Mouse (Mus musculus): ENCODE results near the gene Mapk8ip3. TPM values are rescaled to one million over a fixed set of nuclear protein-coding genes. Genes with fewer than 3 reads are reported as not detected.
"Not testable (repeated sequence)": the region's sequence is repeated elsewhere in the genome, so short reads cannot be mapped to it uniquely, and the experiment has no call there.

The Mapk8ip3 gene
- polyA plus RNA-seq, 1 experiment from 2014 or later, result 21.8 TPM

- WGBS, result 84% methylated on average over 7 of the region's 7 CpGs
Measured at GRCm38 (mm10) chr17:24943036-24943435, 6.3 kb upstream of the Mapk8ip3 start.

GRCm38 (mm10) chr17:24942453-24942852 lies 5.7 kb upstream of the Mapk8ip3 start:
- H3K4me2 ChIP-seq (ENCODE audit: low read depth, low read length); H3K27ac ChIP-seq (ENCODE audit: low read length); H3K36me3 ChIP-seq (ENCODE audit: control insufficient read depth, insufficient read depth, low read length); H3K9me3 ChIP-seq (ENCODE audit: control insufficient read depth, low read length); H3K27me3 ChIP-seq (replicated peaks; ENCODE audit: control insufficient read depth, insufficient read depth, low read length); H3K9ac ChIP-seq (ENCODE audit: low read depth, low read length); H3K4me1 ChIP-seq (ENCODE audit: control insufficient read depth, insufficient read depth, low read length); H3K4me3 ChIP-seq (ENCODE audit: low read length): not testable (repeated sequence)
- 8% methylated on average over 2 of the region's 2 CpGs for WGBS
- ATAC-seq, result peak; percentile 79

More at GRCm38 (mm10) chr17:24943036-24943435, 6.3 kb upstream of the Mapk8ip3 start:
- no peaks in the 10 kb centered on the region for H3K9me3 ChIP-seq (ENCODE audit: control insufficient read depth, low read length)
- no peak overlapping the region for H3K9ac ChIP-seq (ENCODE audit: low read depth, low read length)
- no peaks in the 10 kb centered on the region for H3K4me1 ChIP-seq (ENCODE audit: control insufficient read depth, insufficient read depth, low read length)
- no peak overlapping the region for H3K4me2 ChIP-seq (ENCODE audit: low read depth, low read length)
- no peaks in the 10 kb centered on the region for H3K27me3 ChIP-seq (replicated peaks; ENCODE audit: control insufficient read depth, insufficient read depth, low read length)
- H3K27ac ChIP-seq (ENCODE audit: low read length), result no peak overlapping the region
- H3K36me3 ChIP-seq (ENCODE audit: control insufficient read depth, insufficient read depth, low read length), result peaks cover 15% of the 10 kb centered on the region; the same call in 1 of the 2 replicates
- H3K4me3 ChIP-seq (ENCODE audit: low read length), result no peak overlapping the region
- ATAC-seq, result no peak

- Histone ChIP-seq H3K4me3 (ENCODE audit: low read length) (peak overlapping the region; percentile 74), H3K4me1 (ENCODE audit: control insufficient read depth, insufficient read depth, low read length) (peaks cover 15% of the 10 kb centered on the region), H3K36me3 (ENCODE audit: control insufficient read depth, insufficient read depth, low read length) (no peaks in the 10 kb centered on the region), H3K9ac (ENCODE audit: low read depth, low read length) (peak overlapping the region; percentile 89), H3K4me2 (ENCODE audit: low read depth, low read length) (peak overlapping the region; percentile 68), H3K9me3 (ENCODE audit: control insufficient read depth, low read length) (no peaks in the 10 kb centered on the region), H3K27ac (ENCODE audit: low read length) (peak overlapping the region; percentile 81), H3K27me3 (replicated peaks; ENCODE audit: control insufficient read depth, insufficient read depth, low read length) (no peaks in the 10 kb centered on the region)
- WGBS, result 47% methylated on average over 6 of the region's 6 CpGs
- no peak for ATAC-seq
Measured at GRCm38 (mm10) chr17:24937266-24937665, 489 bp upstream of the Mapk8ip3 start.

GRCm38 (mm10) chr17:24935666-24936065 lies 1.1 kb downstream of the Mapk8ip3 start:
- ATAC-seq, result no peak
- Histone ChIP-seq H3K27me3 (replicated peaks; ENCODE audit: control insufficient read depth, insufficient read depth, low read length) (no peaks in the 10 kb centered on the region), H3K36me3 (ENCODE audit: control insufficient read depth, insufficient read depth, low read length) (no peaks in the 10 kb centered on the region), H3K27ac (ENCODE audit: low read length) (no peak overlapping the region), H3K4me3 (ENCODE audit: low read length) (peak overlapping the region; percentile 74), H3K4me1 (ENCODE audit: control insufficient read depth, insufficient read depth, low read length) (peaks cover 15% of the 10 kb centered on the region), H3K9ac (ENCODE audit: low read depth, low read length) (peak overlapping the region; percentile 89), H3K9me3 (ENCODE audit: control insufficient read depth, low read length) (no peaks in the 10 kb centered on the region), H3K4me2 (ENCODE audit: low read depth, low read length) (peak overlapping the region; percentile 68)

GRCm38 (mm10) chr17:24934926-24935325 lies 1.9 kb downstream of the Mapk8ip3 start:
- peak overlapping the region; percentile 68 for H3K4me2 ChIP-seq (ENCODE audit: low read depth, low read length)
- H3K9ac ChIP-seq (ENCODE audit: low read depth, low read length), result peak overlapping the region; percentile 89
- no peaks in the 10 kb centered on the region for H3K9me3 ChIP-seq (ENCODE audit: control insufficient read depth, low read length)
- H3K36me3 ChIP-seq (ENCODE audit: control insufficient read depth, insufficient read depth, low read length), result no peaks in the 10 kb centered on the region
- H3K4me3 ChIP-seq (ENCODE audit: low read length), result no peak overlapping the region
- no peak overlapping the region for H3K27ac ChIP-seq (ENCODE audit: low read length)
- 62% methylated on average over 4 of the region's 4 CpGs for WGBS
- peaks cover 15% of the 10 kb centered on the region for H3K4me1 ChIP-seq (ENCODE audit: control insufficient read depth, insufficient read depth, low read length)
- H3K27me3 ChIP-seq (replicated peaks; ENCODE audit: control insufficient read depth, insufficient read depth, low read length), result no peaks in the 10 kb centered on the region
- ATAC-seq, result no peak

- H3K27me3 ChIP-seq (replicated peaks; ENCODE audit: control insufficient read depth, insufficient read depth, low read length), result no peaks in the 10 kb centered on the region
- 77% methylated on average over 4 of the region's 4 CpGs for WGBS
- no peaks in the 10 kb centered on the region for H3K9me3 ChIP-seq (ENCODE audit: control insufficient read depth, low read length)
- H3K4me3 ChIP-seq (ENCODE audit: low read length), result no peak overlapping the region
- no peak overlapping the region for H3K4me2 ChIP-seq (ENCODE audit: low read depth, low read length)
- H3K36me3 ChIP-seq (ENCODE audit: control insufficient read depth, insufficient read depth, low read length), result no peaks in the 10 kb centered on the region
- H3K4me1 ChIP-seq (ENCODE audit: control insufficient read depth, insufficient read depth, low read length), result peaks cover 15% of the 10 kb centered on the region
- ATAC-seq, result no peak
- no peak overlapping the region for H3K27ac ChIP-seq (ENCODE audit: low read length)
- no peak overlapping the region for H3K9ac ChIP-seq (ENCODE audit: low read depth, low read length)
Measured at GRCm38 (mm10) chr17:24933163-24933562, 3.6 kb downstream of the Mapk8ip3 start.

- H3K27ac ChIP-seq (ENCODE audit: low read length), result no peak overlapping the region
- peaks cover 15% of the 10 kb centered on the region for H3K4me1 ChIP-seq (ENCODE audit: control insufficient read depth, insufficient read depth, low read length)
- no peaks in the 10 kb centered on the region for H3K36me3 ChIP-seq (ENCODE audit: control insufficient read depth, insufficient read depth, low read length)
- H3K9me3 ChIP-seq (ENCODE audit: control insufficient read depth, low read length), result no peaks in the 10 kb centered on the region
- no peak overlapping the region for H3K9ac ChIP-seq (ENCODE audit: low read depth, low read length)
- no peaks in the 10 kb centered on the region for H3K27me3 ChIP-seq (replicated peaks; ENCODE audit: control insufficient read depth, insufficient read depth, low read length)
- WGBS, result 90% methylated on average over 4 of the region's 4 CpGs
- no peak overlapping the region for H3K4me3 ChIP-seq (ENCODE audit: low read length)
- ATAC-seq, result no peak
- H3K4me2 ChIP-seq (ENCODE audit: low read depth, low read length), result no peak overlapping the region
Measured at GRCm38 (mm10) chr17:24932431-24932830, 4.3 kb downstream of the Mapk8ip3 start.

GRCm38 (mm10) chr17:24929506-24929905 lies 7.3 kb downstream of the Mapk8ip3 start:
- H3K9ac ChIP-seq (ENCODE audit: low read depth, low read length), result no peak overlapping the region
- H3K4me2 ChIP-seq (ENCODE audit: low read depth, low read length), result no peak overlapping the region
- H3K9me3 ChIP-seq (ENCODE audit: control insufficient read depth, low read length), result no peaks in the 10 kb centered on the region
- H3K4me1 ChIP-seq (ENCODE audit: control insufficient read depth, insufficient read depth, low read length), result peaks cover 1% of the 10 kb centered on the region; the same call in 1 of the 2 replicates
- 0 out of 2 replicates have a peak, but pooled peaks cover 2% of the 10 kb centered on the region for H3K36me3 ChIP-seq (ENCODE audit: control insufficient read depth, insufficient read depth, low read length)
- H3K27ac ChIP-seq (ENCODE audit: low read length), result no peak overlapping the region
- no peaks in the 10 kb centered on the region for H3K27me3 ChIP-seq (replicated peaks; ENCODE audit: control insufficient read depth, insufficient read depth, low read length)
- 82% methylated on average over 1 of the region's 1 CpGs for WGBS
- ATAC-seq, result no peak
- no peak overlapping the region for H3K4me3 ChIP-seq (ENCODE audit: low read length)

- WGBS, result 90% methylated on average over 1 of the region's 1 CpGs
- Histone ChIP-seq H3K4me2 (ENCODE audit: low read depth, low read length) (no peak overlapping the region), H3K27me3 (replicated peaks; ENCODE audit: control insufficient read depth, insufficient read depth, low read length) (no peaks in the 10 kb centered on the region), H3K36me3 (ENCODE audit: control insufficient read depth, insufficient read depth, low read length) (peaks cover 12% of the 10 kb centered on the region), H3K9me3 (ENCODE audit: control insufficient read depth, low read length) (no peaks in the 10 kb centered on the region), H3K4me3 (ENCODE audit: low read length) (no peak overlapping the region), H3K27ac (ENCODE audit: low read length) (no peak overlapping the region), H3K4me1 (ENCODE audit: control insufficient read depth, insufficient read depth, low read length) (no peaks in the 10 kb centered on the region), H3K9ac (ENCODE audit: low read depth, low read length) (no peak overlapping the region)
- no peak for ATAC-seq
Measured at GRCm38 (mm10) chr17:24923246-24923645, 13.5 kb downstream of the Mapk8ip3 start.

GRCm38 (mm10) chr17:24913984-24914383 lies 22.8 kb downstream of the Mapk8ip3 start:
- no peak overlapping the region for H3K4me3 ChIP-seq (ENCODE audit: low read length)
- H3K4me1 ChIP-seq (ENCODE audit: control insufficient read depth, insufficient read depth, low read length), result no peaks in the 10 kb centered on the region
- no peak overlapping the region for H3K27ac ChIP-seq (ENCODE audit: low read length)
- no peaks in the 10 kb centered on the region for H3K27me3 ChIP-seq (replicated peaks; ENCODE audit: control insufficient read depth, insufficient read depth, low read length)
- H3K36me3 ChIP-seq (ENCODE audit: control insufficient read depth, insufficient read depth, low read length), result peaks cover 30% of the 10 kb centered on the region
- H3K9ac ChIP-seq (ENCODE audit: low read depth, low read length), result no peak overlapping the region
- no peaks in the 10 kb centered on the region for H3K9me3 ChIP-seq (ENCODE audit: control insufficient read depth, low read length)
- H3K4me2 ChIP-seq (ENCODE audit: low read depth, low read length), result no peak overlapping the region
- no peak for ATAC-seq

Measured in intestine, embryonic 16.5 days (tissue).